Mouse (Mus musculus) G1E (cell line): ENCODE data around the gene Hsf4.

ENCODE experiments used
- CTCF ChIP-seq: IDR thresholded peaks from 2 replicates; pipeline ENCODE4 v1.5.1; 2012; ENCODE audit warnings: low read depth, low read length, inconsistent platforms, mixed read lengths
- GATA1 ChIP-seq: IDR thresholded peaks from 2 replicates; pipeline ENCODE4 v1.6.1; 2012; ENCODE audit warnings: borderline replicate concordance, low read length, inconsistent platforms, mixed read lengths
- TAL1 ChIP-seq: conservative IDR thresholded peaks from 2 replicates; pipeline ENCODE4 v1.6.1; 2012; ENCODE audit warnings: low read depth, low read length, inconsistent platforms, mixed read lengths

GRCm38 (mm10) chr8:105297511-105298192 is 28.1 kb downstream of the Hsf4 start, which contains the start of gene E2f4:
- TF ChIP-seq CTCF (no peak), TAL1 (no peak), GATA1 (no peak)
